Mouse (Mus musculus) stomach, postnatal 0 days (tissue): ENCODE data around the gene Slc13a2. TPM values are rescaled to one million over a fixed set of nuclear protein-coding genes. Genes with fewer than 3 reads are reported as not detected.

ENCODE experiments used
- ATAC-seq: fragments of 200-750 bp; cut with Nextera tagmentation; 2 replicates; pipeline ENCODE4 v1.8.0; 2017; ENCODE audit not compliant: low FRiP score, low TSS enrichment
- DNase-seq: peaks from one replicate; pipeline ENCODE4 v3.0.0-alpha.2; 2016; ENCODE audit warnings: low spot score
- H3K27ac ChIP-seq: fragments of 300-500 bp; sonication (generic); replicated peaks from 2 replicates; pipeline ENCODE4 v1.5.1; 2014; ENCODE audit warnings: mild to moderate bottlenecking, control low read depth
- H3K27me3 ChIP-seq: fragments of 300-500 bp; sonication (generic); 2 replicates; pipeline ENCODE4 v1.6.1; 2014; ENCODE audit warnings: low read length; ENCODE audit not compliant: control insufficient read depth, insufficient read depth
- H3K36me3 ChIP-seq: fragments of 300-500 bp; sonication (generic); 2 replicates; pipeline ENCODE4 v1.6.1; 2014; ENCODE audit warnings: low read length, mixed read lengths; ENCODE audit not compliant: control insufficient read depth, insufficient read depth
- H3K4me1 ChIP-seq: fragments of 300-500 bp; sonication (generic); replicated peaks from 2 replicates; pipeline ENCODE4 v1.6.1; 2014; ENCODE audit warnings: antibody characterized with exemption; ENCODE audit not compliant: control insufficient read depth, insufficient read depth
- H3K4me2 ChIP-seq: fragments of 300-500 bp; sonication (generic); replicated peaks from 2 replicates; pipeline ENCODE4 v1.6.1; 2014; ENCODE audit warnings: low read depth, mild to moderate bottlenecking, control low read depth, moderate library complexity
- H3K4me3 ChIP-seq: fragments of 300-500 bp; sonication (generic); 2 replicates; pipeline ENCODE4 v1.5.1; 2014; ENCODE audit warnings: low read depth, low read length, control low read depth
- H3K9ac ChIP-seq: fragments of 300-500 bp; sonication (generic); 2 replicates; pipeline ENCODE4 v1.6.1; 2014; ENCODE audit warnings: mild to moderate bottlenecking, low read length, control low read depth, mixed read lengths
- H3K9me3 ChIP-seq: fragments of 300-500 bp; sonication (generic); 2 replicates; pipeline ENCODE4 v1.6.1; 2016; ENCODE audit warnings: low read length; ENCODE audit not compliant: control insufficient read depth
- CTCF ChIP-seq: IDR thresholded peaks from 2 replicates; pipeline ENCODE4 v1.5.1; 2016; ENCODE audit warnings: antibody characterized with exemption, low read depth, mild to moderate bottlenecking, moderate library complexity
- EP300 ChIP-seq: optimal IDR thresholded peaks from 2 replicates; pipeline ENCODE3; 2016; ENCODE audit warnings: antibody characterized with exemption
- WGBS: fragments of 180-500 bp; shearing (Covaris S2); extraction: QIAGEN DNeasy Blood & Tissue Kit; methylation state at CpG from one replicate; pipeline ENCODE4 v1.1.7; 2014; 5-methylcytosine and 5-hydroxymethylcytosine counted together
- polyA plus RNA-seq: library from polyadenylated mRNA; unstranded; fragments of >200 nt; fragmentation: Nextera tagmentation; extraction: Ambion mirVana; gene quantifications from 2 replicates; pipeline ENCODE4 v1.2.1, GENCODE M21; 2015

The Slc13a2 gene
- polyA plus RNA-seq, 1 experiment from 2014 or later: 0.39 TPM

DNA sequence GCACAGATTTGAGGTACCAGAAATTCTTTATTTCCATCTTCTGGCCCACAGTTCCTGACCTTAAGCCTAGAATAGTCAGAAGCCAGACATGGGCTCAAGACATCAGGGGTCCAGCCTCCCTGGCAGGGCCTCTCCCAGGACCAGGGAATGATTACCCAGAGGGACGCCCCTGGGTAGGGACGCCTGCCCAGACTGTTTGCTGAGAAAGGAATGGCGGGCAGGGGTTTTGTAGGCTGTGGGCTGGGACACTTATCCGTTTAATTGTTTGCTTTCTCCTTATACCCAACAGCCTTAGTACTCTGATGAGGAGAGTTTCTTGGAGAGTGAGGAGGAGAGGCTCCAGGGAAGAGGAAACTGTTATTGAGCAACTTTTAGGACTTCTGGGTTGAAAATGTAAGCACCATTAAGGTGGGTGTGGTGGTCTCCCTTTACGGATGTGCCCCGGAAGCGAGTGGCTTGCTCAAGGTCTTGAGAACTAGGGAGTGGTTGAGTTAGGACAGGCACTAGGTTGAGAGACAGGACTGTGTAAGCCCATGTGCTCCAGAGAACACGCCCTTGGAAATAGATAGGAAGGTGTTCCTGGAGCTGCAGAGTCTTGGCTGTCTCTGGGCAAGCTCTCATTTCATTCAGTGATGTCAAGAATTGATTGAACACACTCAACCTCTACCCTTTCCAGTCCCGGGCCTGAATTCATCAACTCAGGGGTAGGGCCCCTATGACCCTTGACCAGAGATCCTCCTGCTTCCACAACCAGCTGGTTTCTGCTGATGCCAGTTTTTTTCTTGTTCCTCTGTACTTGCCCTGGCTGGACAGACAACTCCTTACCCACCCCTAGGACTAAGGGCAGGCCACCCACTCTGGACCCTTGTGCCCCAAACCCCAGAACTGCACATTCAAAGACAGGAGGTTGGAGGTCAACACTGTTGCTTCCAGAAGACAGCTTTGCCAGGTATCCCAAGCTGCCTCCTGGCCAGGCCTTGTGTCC, 13.5 kb downstream of the Slc13a2 start:
- no peak for DNase-seq
- Histone ChIP-seq H3K36me3 (no peaks in the 10 kb centered on the region), H3K27ac (no peak overlapping the region), H3K4me1 (no peaks in the 10 kb centered on the region), H3K9ac (no peak overlapping the region), H3K27me3 (no peaks in the 10 kb centered on the region), H3K9me3 (no peaks in the 10 kb centered on the region), H3K4me3 (no peak overlapping the region), H3K4me2 (no peak overlapping the region)
- TF ChIP-seq CTCF (no peak), EP300 (no peak)
- WGBS: 45% methylated on average over 9 of the region's 9 CpGs
- ATAC-seq: no peak

DNA sequence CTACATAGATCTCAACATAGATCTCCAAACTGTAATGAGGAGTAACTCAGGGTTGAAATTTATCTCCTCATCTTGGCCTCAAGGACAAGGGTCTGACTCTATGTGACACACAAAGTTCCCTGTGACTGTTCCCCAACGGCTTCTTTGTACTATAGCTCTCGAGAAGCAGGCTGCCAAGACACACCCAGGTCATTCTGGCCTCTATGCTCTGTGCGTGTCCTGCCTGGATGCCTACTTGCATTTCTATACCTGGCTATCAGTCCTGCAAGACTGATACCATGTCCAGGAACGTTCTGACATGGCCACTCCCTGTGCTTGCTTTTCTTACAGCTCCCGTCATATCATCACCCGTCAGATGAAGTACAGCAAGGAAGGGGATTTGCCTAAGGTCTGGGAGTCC, 20.0 kb downstream of the Slc13a2 start:
- Histone ChIP-seq H3K4me1 (no peaks in the 10 kb centered on the region), H3K36me3 (no peaks in the 10 kb centered on the region), H3K27me3 (no peaks in the 10 kb centered on the region), H3K9ac (no peak overlapping the region), H3K4me3 (no peak overlapping the region), H3K27ac (no peak overlapping the region), H3K9me3 (no peaks in the 10 kb centered on the region), H3K4me2 (no peak overlapping the region)
- DNase-seq: peak; percentile 35
- TF ChIP-seq CTCF (no peak), EP300 (no peak)
- ATAC-seq: no peak; the same call in 1 of the 2 replicates
- WGBS: 46% methylated on average over 6 of the region's 6 CpGs

DNA sequence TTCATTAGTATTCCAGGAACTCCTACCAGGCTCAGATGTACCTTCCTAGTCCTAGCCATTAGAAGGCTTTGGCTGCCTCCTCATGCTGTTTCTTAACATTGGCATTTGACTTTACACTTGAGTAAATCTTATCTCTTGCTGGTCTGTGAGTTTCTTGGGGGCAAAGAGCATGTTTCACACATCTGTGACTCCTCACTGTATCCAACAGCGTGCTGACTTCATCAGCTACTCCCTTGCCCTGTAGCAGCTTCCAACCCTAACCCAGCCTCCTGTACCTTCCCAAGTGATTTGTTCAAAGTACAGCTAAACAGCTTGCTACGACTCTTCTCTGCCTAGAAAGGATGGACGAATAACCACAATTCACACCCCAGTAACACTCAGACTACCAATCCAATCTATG, 20.5 kb downstream of the Slc13a2 start:
- Histone ChIP-seq H3K36me3 (no peaks in the 10 kb centered on the region), H3K9me3 (no peaks in the 10 kb centered on the region), H3K4me1 (no peaks in the 10 kb centered on the region), H3K4me3 (no peak overlapping the region), H3K4me2 (no peak overlapping the region), H3K27ac (no peak overlapping the region), H3K9ac (no peak overlapping the region), H3K27me3 (no peaks in the 10 kb centered on the region)
- ATAC-seq (no peak), DNase-seq (no peak)
- 68% methylated on average over 3 of the region's 3 CpGs for WGBS
- TF ChIP-seq CTCF (no peak), EP300 (no peak)

DNA sequence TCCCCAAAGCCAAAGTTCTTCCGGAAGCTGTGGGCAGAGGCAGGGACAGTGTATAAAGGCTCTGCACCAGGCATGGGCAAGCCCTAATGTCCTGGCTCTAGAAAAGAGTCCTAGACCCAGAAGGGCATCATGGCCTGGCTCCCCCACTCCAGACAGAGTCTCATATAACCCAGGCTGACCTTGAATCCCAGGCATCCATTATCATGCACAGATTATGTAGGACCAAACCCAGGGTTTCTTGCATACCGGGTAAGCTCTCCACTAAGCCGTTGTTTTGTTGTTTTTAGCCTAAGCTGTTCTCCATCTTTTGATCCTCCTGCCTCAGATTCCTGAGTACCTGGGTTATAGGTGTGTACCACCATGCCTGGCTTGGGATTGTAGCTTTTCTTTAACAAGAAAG, 21.1 kb downstream of the Slc13a2 start:
- WGBS: 58% methylated on average over 3 of the region's 3 CpGs
- no peak for TF ChIP-seq EP300
- TF ChIP-seq CTCF: no peak
- H3K4me3 ChIP-seq: no peak overlapping the region
- ATAC-seq (no peak), DNase-seq (no peak)
- H3K4me2 ChIP-seq: no peak overlapping the region
- H3K27me3 ChIP-seq: no peaks in the 10 kb centered on the region
- H3K9ac ChIP-seq: no peak overlapping the region
- H3K36me3 ChIP-seq: no peaks in the 10 kb centered on the region
- no peaks in the 10 kb centered on the region for H3K4me1 ChIP-seq
- H3K27ac ChIP-seq: no peak overlapping the region
- no peaks in the 10 kb centered on the region for H3K9me3 ChIP-seq

DNA sequence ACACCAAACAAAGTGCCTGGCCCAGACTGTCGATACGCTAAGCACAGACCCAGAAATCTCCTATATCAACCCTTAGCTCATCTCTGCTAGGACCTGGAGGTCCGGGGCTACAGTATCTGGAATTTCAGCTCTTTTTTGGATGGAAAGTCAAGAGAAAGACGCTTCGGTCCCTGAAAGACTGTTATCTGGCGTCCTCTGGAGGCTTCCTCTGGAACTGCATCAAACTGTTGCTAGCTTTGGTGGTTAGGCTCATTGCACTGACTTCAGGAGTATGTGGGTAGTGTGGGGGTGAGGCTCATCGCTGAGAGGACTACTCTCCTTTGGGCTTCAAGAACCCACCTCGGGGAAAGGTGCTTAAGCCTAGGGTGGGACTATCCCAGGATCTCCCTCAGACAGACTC, 22.3 kb downstream of the Slc13a2 start:
- H3K4me2 ChIP-seq: no peak overlapping the region
- H3K4me3 ChIP-seq: no peak overlapping the region
- TF ChIP-seq EP300: no peak
- TF ChIP-seq CTCF: peak; percentile 98
- H3K27me3 ChIP-seq: no peaks in the 10 kb centered on the region
- no peak overlapping the region for H3K9ac ChIP-seq
- H3K27ac ChIP-seq: no peak overlapping the region
- no peaks in the 10 kb centered on the region for H3K9me3 ChIP-seq
- H3K4me1 ChIP-seq: no peaks in the 10 kb centered on the region
- 16% methylated on average over 8 of the region's 8 CpGs for WGBS
- ATAC-seq: 0 out of 2 replicates have a peak, but pooled peaks have one; percentile 24
- DNase-seq: peak; percentile 78
- no peaks in the 10 kb centered on the region for H3K36me3 ChIP-seq

DNA sequence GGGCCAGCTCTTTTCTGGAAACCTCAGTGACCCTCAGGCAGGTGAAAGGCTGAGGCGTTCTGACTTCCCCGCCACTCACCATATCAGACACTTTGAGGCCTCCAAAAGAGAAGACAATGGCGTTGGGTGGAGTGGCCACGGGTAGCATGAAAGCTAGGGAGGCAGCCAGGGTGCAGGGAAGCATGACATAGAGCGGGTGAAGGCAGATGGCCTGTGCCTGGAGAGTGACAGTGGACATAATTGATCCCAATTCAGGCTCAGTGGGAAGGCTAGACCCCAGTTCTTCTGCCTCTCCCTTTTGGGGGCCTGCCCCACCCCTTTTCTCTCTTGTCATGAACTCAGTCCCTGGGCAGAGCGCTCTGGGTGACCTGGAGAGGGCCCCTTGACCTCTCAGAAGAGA, 23.8 kb downstream of the Slc13a2 start:
- H3K9ac ChIP-seq: no peak overlapping the region
- no peaks in the 10 kb centered on the region for H3K36me3 ChIP-seq
- no peak overlapping the region for H3K4me3 ChIP-seq
- H3K27ac ChIP-seq: no peak overlapping the region
- H3K9me3 ChIP-seq: no peaks in the 10 kb centered on the region
- WGBS: 81% methylated on average over 6 of the region's 6 CpGs
- no peak for DNase-seq
- H3K27me3 ChIP-seq: no peaks in the 10 kb centered on the region
- H3K4me2 ChIP-seq: no peak overlapping the region
- ATAC-seq: no peak
- H3K4me1 ChIP-seq: no peaks in the 10 kb centered on the region
- TF ChIP-seq CTCF (no peak), EP300 (no peak)
